Mouse (Mus musculus) stomach, embryonic 16.5 days (tissue): Measurements from ENCODE around the gene Rpia. TPM values are rescaled to one million over a fixed set of nuclear protein-coding genes. Genes with fewer than 3 reads are reported as not detected.

Experiments used
- ATAC-seq: fragments of 200-750 bp; cut with Nextera tagmentation; 2 replicates; pipeline ENCODE4 v1.8.0; 2017; ENCODE audit warnings: moderate number of reproducible peaks, moderate TSS enrichment; ENCODE audit not compliant: insufficient read depth, low FRiP score
- H3K27ac ChIP-seq: fragments of 300-500 bp; sonication (generic); 2 replicates; pipeline ENCODE4 v1.5.1; 2014; ENCODE audit warnings: low read length
- H3K27me3 ChIP-seq: fragments of 300-500 bp; sonication (generic); 2 replicates; pipeline ENCODE4 v1.6.1; 2014; ENCODE audit warnings: low read length, control low read depth, mixed read lengths; ENCODE audit not compliant: control insufficient read depth, insufficient read depth
- H3K36me3 ChIP-seq: fragments of 300-500 bp; sonication (generic); 2 replicates; pipeline ENCODE4 v1.6.1; 2014; ENCODE audit warnings: low read length; ENCODE audit not compliant: control insufficient read depth, insufficient read depth
- H3K4me1 ChIP-seq: fragments of 300-500 bp; sonication (generic); 2 replicates; pipeline ENCODE4 v1.6.1; 2014; ENCODE audit warnings: low read length, control low read depth, mixed read lengths; ENCODE audit not compliant: control insufficient read depth, insufficient read depth
- H3K4me2 ChIP-seq: fragments of 300-500 bp; sonication (generic); 2 replicates; pipeline ENCODE4 v1.6.1; 2014; ENCODE audit warnings: low read depth, low read length, mixed read lengths
- H3K4me3 ChIP-seq: fragments of 300-500 bp; sonication (generic); replicated peaks from 2 replicates; pipeline ENCODE4 v1.5.1; 2014; ENCODE audit warnings: mild to moderate bottlenecking, low read length
- H3K9ac ChIP-seq: fragments of 300-500 bp; sonication (generic); 2 replicates; pipeline ENCODE4 v1.6.1; 2014; ENCODE audit warnings: low read length
- H3K9me3 ChIP-seq: fragments of 300-500 bp; sonication (generic); replicated peaks from 2 replicates; pipeline ENCODE4 v1.6.1; 2016; ENCODE audit warnings: low read length, control low read depth; ENCODE audit not compliant: control insufficient read depth
- WGBS: fragments of 180-500 bp; shearing (Covaris S2); extraction: QIAGEN DNeasy Blood & Tissue Kit; methylation state at CpG from one replicate; pipeline ENCODE4 v1.1.7; 2014; 5-methylcytosine and 5-hydroxymethylcytosine counted together
- polyA plus RNA-seq: library from polyadenylated mRNA; unstranded; fragments of >200 nt; fragmentation: Nextera tagmentation; extraction: Ambion mirVana; gene quantifications from 2 replicates; pipeline ENCODE4 v1.2.1, GENCODE M21; 2015

The Rpia gene
- polyA plus RNA-seq, 1 experiment from 2014 or later = 3.5 TPM

- Histone ChIP-seq H3K27ac (0 out of 2 replicates have a peak overlapping the region, but pooled peaks have one; percentile 17), H3K4me2 (peak overlapping the region; percentile 67), H3K36me3 (no peaks in the 10 kb centered on the region), H3K9me3 (no peaks in the 10 kb centered on the region), H3K4me3 (peak overlapping the region; percentile 71), H3K27me3 (no peaks in the 10 kb centered on the region), H3K9ac (peak overlapping the region; percentile 70), H3K4me1 (peaks cover 19% of the 10 kb centered on the region)
- no peak for ATAC-seq
- 35% methylated on average over 8 of the region's 8 CpGs for WGBS
Observed at GRCm38 (mm10) chr6:70792644-70793043, 612 bp upstream of the Rpia start.

GRCm38 (mm10) chr6:70790852-70791761, 925 bp downstream of the Rpia start:
- Histone ChIP-seq H3K9ac (peak overlapping the region; percentile 80), H3K4me3 (peak overlapping the region; percentile 71), H3K9me3 (no peaks in the 10 kb centered on the region), H3K27me3 (no peaks in the 10 kb centered on the region), H3K4me1 (peaks cover 23% of the 10 kb centered on the region), H3K27ac (peak overlapping the region; percentile 90), H3K36me3 (no peaks in the 10 kb centered on the region), H3K4me2 (peak overlapping the region; percentile 87)
- 4% methylated on average over 18 of the region's 18 CpGs for WGBS
- ATAC-seq = peak; percentile 4; the same call in 1 of the 2 replicates

- no peak overlapping the region for H3K27ac ChIP-seq
- peak overlapping the region; percentile 71 for H3K4me3 ChIP-seq
- peaks cover 32% of the 10 kb centered on the region for H3K4me1 ChIP-seq
- H3K9me3 ChIP-seq = no peaks in the 10 kb centered on the region
- H3K27me3 ChIP-seq = no peaks in the 10 kb centered on the region
- H3K4me2 ChIP-seq = peak overlapping the region; percentile 87
- H3K36me3 ChIP-seq = no peaks in the 10 kb centered on the region
- WGBS = 69% methylated on average over 9 of the region's 9 CpGs
- peak overlapping the region; percentile 8; the same call in 1 of the 2 replicates for H3K9ac ChIP-seq
- ATAC-seq = no peak
Observed at GRCm38 (mm10) chr6:70790034-70790650, 1.9 kb downstream of the Rpia start.

- Histone ChIP-seq H3K27me3 (no peaks in the 10 kb centered on the region), H3K36me3 (no peaks in the 10 kb centered on the region), H3K27ac (no peak overlapping the region), H3K9ac (no peak overlapping the region), H3K4me1 (peaks cover 33% of the 10 kb centered on the region), H3K4me2 (no peak overlapping the region), H3K9me3 (no peaks in the 10 kb centered on the region), H3K4me3 (no peak overlapping the region)
- WGBS = 86% methylated on average over 3 of the region's 3 CpGs
- ATAC-seq = no peak
Observed at GRCm38 (mm10) chr6:70789134-70789533, 2.9 kb downstream of the Rpia start.

GRCm38 (mm10) chr6:70787524-70787923, 4.5 kb downstream of the Rpia start:
- WGBS = 39% methylated on average over 2 of the region's 2 CpGs
- H3K4me3 ChIP-seq = no peak overlapping the region

GRCm38 (mm10) chr6:70785852-70786251, 6.2 kb downstream of the Rpia start:
- WGBS = 44% methylated on average over 3 of the region's 3 CpGs
- Histone ChIP-seq H3K4me3 (no peak overlapping the region), H3K36me3 (0 out of 2 replicates have a peak, but pooled peaks cover 3% of the 10 kb centered on the region), H3K27me3 (no peaks in the 10 kb centered on the region), H3K9me3 (no peaks in the 10 kb centered on the region), H3K27ac (no peak overlapping the region), H3K4me1 (peaks cover 32% of the 10 kb centered on the region), H3K9ac (no peak overlapping the region), H3K4me2 (no peak overlapping the region)
- no peak for ATAC-seq

More at GRCm38 (mm10) chr6:70787524-70787923, 4.5 kb downstream of the Rpia start:
- Histone ChIP-seq H3K27ac (no peak overlapping the region), H3K4me1 (peaks cover 33% of the 10 kb centered on the region), H3K36me3 (0 out of 2 replicates have a peak, but pooled peaks cover 3% of the 10 kb centered on the region), H3K4me2 (no peak overlapping the region), H3K9me3 (no peaks in the 10 kb centered on the region), H3K9ac (no peak overlapping the region), H3K27me3 (no peaks in the 10 kb centered on the region)
- no peak for ATAC-seq

- Histone ChIP-seq H3K9me3 (no peaks in the 10 kb centered on the region), H3K27ac (peak overlapping the region; percentile 43; the same call in 1 of the 2 replicates), H3K4me3 (no peak overlapping the region), H3K36me3 (0 out of 2 replicates have a peak, but pooled peaks cover 3% of the 10 kb centered on the region), H3K27me3 (no peaks in the 10 kb centered on the region), H3K9ac (no peak overlapping the region), H3K4me1 (peaks cover 22% of the 10 kb centered on the region), H3K4me2 (no peak overlapping the region)
- ATAC-seq = peak; percentile 38; the same call in 1 of the 2 replicates
- WGBS = 67% methylated on average over 3 of the region's 3 CpGs
Observed at GRCm38 (mm10) chr6:70784811-70785210, 7.2 kb downstream of the Rpia start.

GRCm38 (mm10) chr6:70781336-70781735, 10.7 kb downstream of the Rpia start:
- no peak for ATAC-seq
- H3K27ac ChIP-seq = no peak overlapping the region
- 0 out of 2 replicates have a peak, but pooled peaks cover 3% of the 10 kb centered on the region for H3K36me3 ChIP-seq
- no peak overlapping the region for H3K4me3 ChIP-seq
- H3K4me2 ChIP-seq = no peak overlapping the region
- no peaks in the 10 kb centered on the region for H3K9me3 ChIP-seq
- H3K27me3 ChIP-seq = no peaks in the 10 kb centered on the region
- no peak overlapping the region for H3K9ac ChIP-seq
- 82% methylated on average over 2 of the region's 2 CpGs for WGBS
- peaks cover 13% of the 10 kb centered on the region for H3K4me1 ChIP-seq

GRCm38 (mm10) chr6:70774372-70774771, 17.7 kb downstream of the Rpia start:
- Histone ChIP-seq H3K4me2 (no peak overlapping the region), H3K27me3 (no peaks in the 10 kb centered on the region), H3K4me1 (no peaks in the 10 kb centered on the region), H3K36me3 (peaks cover 10% of the 10 kb centered on the region), H3K9ac (no peak overlapping the region), H3K27ac (no peak overlapping the region), H3K4me3 (no peak overlapping the region), H3K9me3 (no peaks in the 10 kb centered on the region)
- WGBS = 60% methylated on average over 2 of the region's 2 CpGs
- no peak for ATAC-seq
